Mouse (Mus musculus): ENCODE measurements around the gene Bsn. TPM values are rescaled to one million over a fixed set of nuclear protein-coding genes. Genes with fewer than 3 reads are reported as not detected.

The Bsn gene
- polyA plus RNA-seq, 1 experiment from 2014 or later = 2.7 TPM

DNA sequence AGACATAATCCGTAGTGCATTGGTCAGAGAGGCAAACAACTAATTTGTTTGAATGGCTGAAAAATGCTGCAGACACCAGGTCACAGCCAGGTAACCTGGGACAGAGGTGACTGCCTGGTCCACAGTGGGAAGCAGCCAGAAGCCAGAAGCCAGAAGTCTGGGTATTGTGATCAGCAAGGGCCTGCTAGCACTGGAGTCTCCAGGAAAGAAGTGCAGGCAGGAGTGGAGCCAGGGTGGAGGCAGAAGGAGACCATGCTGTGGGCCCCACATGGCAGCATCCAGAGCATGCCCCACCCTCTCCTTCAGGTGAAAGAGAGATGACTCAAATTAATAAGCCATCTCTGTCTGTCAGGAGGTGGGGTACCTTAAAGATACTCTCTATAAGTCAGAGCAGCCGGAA is 46.7 kb downstream of the Bsn start:
- Histone ChIP-seq H3K4me3 (ENCODE audit: low read depth, low read length) (no peak overlapping the region), H3K4me2 (replicated peaks; ENCODE audit: low read depth, low read length) (no peak overlapping the region), H3K4me1 (ENCODE audit: control insufficient read depth, insufficient read depth, low read length) (no peaks in the 10 kb centered on the region), H3K27me3 (ENCODE audit: control insufficient read depth, insufficient read depth, low read length) (no peaks in the 10 kb centered on the region), H3K9ac (replicated peaks; ENCODE audit: low read depth, low read length) (no peak overlapping the region), H3K36me3 (ENCODE audit: control insufficient read depth, insufficient read depth, low read length) (no peaks in the 10 kb centered on the region), H3K27ac (ENCODE audit: low read length) (no peak overlapping the region), H3K9me3 (ENCODE audit: control insufficient read depth, low read depth, low read length) (no peaks in the 10 kb centered on the region)
- WGBS = 82% methylated on average over 2 of the region's 2 CpGs
- ATAC-seq (ENCODE audit: insufficient number of reproducible peaks, insufficient read depth, low FRiP score, low read depth) = no peak

- Histone ChIP-seq H3K27me3 (ENCODE audit: control insufficient read depth, insufficient read depth, low read length) (no peaks in the 10 kb centered on the region), H3K27ac (ENCODE audit: low read length) (no peak overlapping the region), H3K4me3 (ENCODE audit: low read depth, low read length) (no peak overlapping the region), H3K9ac (replicated peaks; ENCODE audit: low read depth, low read length) (no peak overlapping the region), H3K4me2 (replicated peaks; ENCODE audit: low read depth, low read length) (no peak overlapping the region), H3K4me1 (ENCODE audit: control insufficient read depth, insufficient read depth, low read length) (peaks cover 6% of the 10 kb centered on the region; the same call in 1 of the 2 replicates), H3K36me3 (ENCODE audit: control insufficient read depth, insufficient read depth, low read length) (no peaks in the 10 kb centered on the region), H3K9me3 (ENCODE audit: control insufficient read depth, low read depth, low read length) (no peaks in the 10 kb centered on the region)
- ATAC-seq (ENCODE audit: insufficient number of reproducible peaks, insufficient read depth, low FRiP score, low read depth) = no peak
- 79% methylated on average over 10 of the region's 10 CpGs for WGBS
Observed at GRCm38 (mm10) chr9:108141387-108141786, 48.8 kb downstream of the Bsn start.

DNA sequence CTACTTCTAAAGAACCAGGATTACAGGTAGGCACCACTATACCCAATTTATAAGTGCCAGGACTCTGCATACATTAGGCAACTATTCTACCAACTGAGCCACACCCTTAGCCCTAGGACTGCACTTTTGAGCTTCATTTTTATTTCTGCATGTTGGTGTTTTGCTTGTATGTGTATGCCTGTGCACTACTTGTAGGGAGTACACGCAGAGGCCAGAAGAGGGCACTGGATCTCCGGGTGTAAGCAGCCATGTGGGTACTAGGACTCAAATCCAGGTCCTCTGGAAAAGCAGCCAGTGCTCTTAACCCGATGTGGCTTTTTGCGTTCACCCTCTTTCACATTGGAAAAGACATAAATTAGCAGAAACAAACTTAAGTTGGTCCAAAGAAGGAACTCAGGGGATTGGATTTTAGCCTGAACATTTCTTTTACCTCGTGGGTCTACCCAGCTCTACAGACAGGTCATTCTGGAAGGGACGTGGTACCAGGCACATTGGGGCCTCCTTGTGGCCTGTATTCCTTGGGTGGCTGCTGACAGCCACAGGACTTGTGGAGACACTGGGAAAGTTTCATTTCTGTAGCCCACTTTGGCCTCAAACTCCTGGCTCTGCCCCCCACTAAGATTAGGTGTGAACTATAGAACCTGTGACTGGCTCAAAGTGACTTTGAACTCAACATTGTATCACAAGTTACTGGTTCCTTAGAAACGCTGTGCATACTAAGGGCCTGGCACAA is 50.1 kb downstream of the Bsn start:
- Histone ChIP-seq H3K9me3 (ENCODE audit: control insufficient read depth, low read depth, low read length) (no peaks in the 10 kb centered on the region), H3K36me3 (ENCODE audit: control insufficient read depth, insufficient read depth, low read length) (no peaks in the 10 kb centered on the region), H3K4me1 (ENCODE audit: control insufficient read depth, insufficient read depth, low read length) (peaks cover 6% of the 10 kb centered on the region; the same call in 1 of the 2 replicates), H3K27me3 (ENCODE audit: control insufficient read depth, insufficient read depth, low read length) (no peaks in the 10 kb centered on the region), H3K9ac (replicated peaks; ENCODE audit: low read depth, low read length) (no peak overlapping the region), H3K4me2 (replicated peaks; ENCODE audit: low read depth, low read length) (no peak overlapping the region), H3K27ac (ENCODE audit: low read length) (no peak overlapping the region), H3K4me3 (ENCODE audit: low read depth, low read length) (no peak overlapping the region)
- no peak for ATAC-seq (ENCODE audit: insufficient number of reproducible peaks, insufficient read depth, low FRiP score, low read depth)
- WGBS = 75% methylated on average over 7 of the region's 7 CpGs

GRCm38 (mm10) chr9:108139169-108139962 is 50.8 kb downstream of the Bsn start:
- WGBS = 88% methylated on average over 17 of the region's 17 CpGs
- no peak overlapping the region for H3K4me2 ChIP-seq (replicated peaks; ENCODE audit: low read depth, low read length)
- H3K27ac ChIP-seq (ENCODE audit: low read length) = no peak overlapping the region
- H3K9ac ChIP-seq (replicated peaks; ENCODE audit: low read depth, low read length) = no peak overlapping the region
- no peak overlapping the region for H3K4me3 ChIP-seq (ENCODE audit: low read depth, low read length)
- H3K4me1 ChIP-seq (ENCODE audit: control insufficient read depth, insufficient read depth, low read length) = peaks cover 6% of the 10 kb centered on the region; the same call in 1 of the 2 replicates
- H3K9me3 ChIP-seq (ENCODE audit: control insufficient read depth, low read depth, low read length) = no peaks in the 10 kb centered on the region
- H3K36me3 ChIP-seq (ENCODE audit: control insufficient read depth, insufficient read depth, low read length) = no peaks in the 10 kb centered on the region
- no peaks in the 10 kb centered on the region for H3K27me3 ChIP-seq (ENCODE audit: control insufficient read depth, insufficient read depth, low read length)
- ATAC-seq (ENCODE audit: insufficient number of reproducible peaks, insufficient read depth, low FRiP score, low read depth) = no peak

GRCm38 (mm10) chr9:108138118-108138517 is 52.1 kb downstream of the Bsn start:
- H3K27me3 ChIP-seq (ENCODE audit: control insufficient read depth, insufficient read depth, low read length) = no peaks in the 10 kb centered on the region
- WGBS = 75% methylated on average over 6 of the region's 6 CpGs

GRCm38 (mm10) chr9:108137523-108137922 is 52.7 kb downstream of the Bsn start:
- Histone ChIP-seq H3K4me3 (ENCODE audit: low read depth, low read length) (no peak overlapping the region), H3K9ac (replicated peaks; ENCODE audit: low read depth, low read length) (no peak overlapping the region), H3K27ac (ENCODE audit: low read length) (no peak overlapping the region), H3K9me3 (ENCODE audit: control insufficient read depth, low read depth, low read length) (no peaks in the 10 kb centered on the region), H3K36me3 (ENCODE audit: control insufficient read depth, insufficient read depth, low read length) (no peaks in the 10 kb centered on the region), H3K27me3 (ENCODE audit: control insufficient read depth, insufficient read depth, low read length) (no peaks in the 10 kb centered on the region), H3K4me2 (replicated peaks; ENCODE audit: low read depth, low read length) (no peak overlapping the region), H3K4me1 (ENCODE audit: control insufficient read depth, insufficient read depth, low read length) (peaks cover 6% of the 10 kb centered on the region; the same call in 1 of the 2 replicates)
- ATAC-seq (ENCODE audit: insufficient number of reproducible peaks, insufficient read depth, low FRiP score, low read depth) = no peak; the same call in 1 of the 2 replicates
- 29% methylated on average over 17 of the region's 17 CpGs for WGBS

More at GRCm38 (mm10) chr9:108138118-108138517, 52.1 kb downstream of the Bsn start:
- ATAC-seq (ENCODE audit: insufficient number of reproducible peaks, insufficient read depth, low FRiP score, low read depth) = no peak
- H3K4me2 ChIP-seq (replicated peaks; ENCODE audit: low read depth, low read length) = no peak overlapping the region
- no peak overlapping the region for H3K27ac ChIP-seq (ENCODE audit: low read length)
- H3K9ac ChIP-seq (replicated peaks; ENCODE audit: low read depth, low read length) = no peak overlapping the region
- no peak overlapping the region for H3K4me3 ChIP-seq (ENCODE audit: low read depth, low read length)
- H3K4me1 ChIP-seq (ENCODE audit: control insufficient read depth, insufficient read depth, low read length) = peaks cover 6% of the 10 kb centered on the region; the same call in 1 of the 2 replicates
- no peaks in the 10 kb centered on the region for H3K36me3 ChIP-seq (ENCODE audit: control insufficient read depth, insufficient read depth, low read length)
- no peaks in the 10 kb centered on the region for H3K9me3 ChIP-seq (ENCODE audit: control insufficient read depth, low read depth, low read length)

GRCm38 (mm10) chr9:108136930-108137462 is 53.2 kb downstream of the Bsn start:
- 78% methylated on average over 6 of the region's 6 CpGs for WGBS

DNA sequence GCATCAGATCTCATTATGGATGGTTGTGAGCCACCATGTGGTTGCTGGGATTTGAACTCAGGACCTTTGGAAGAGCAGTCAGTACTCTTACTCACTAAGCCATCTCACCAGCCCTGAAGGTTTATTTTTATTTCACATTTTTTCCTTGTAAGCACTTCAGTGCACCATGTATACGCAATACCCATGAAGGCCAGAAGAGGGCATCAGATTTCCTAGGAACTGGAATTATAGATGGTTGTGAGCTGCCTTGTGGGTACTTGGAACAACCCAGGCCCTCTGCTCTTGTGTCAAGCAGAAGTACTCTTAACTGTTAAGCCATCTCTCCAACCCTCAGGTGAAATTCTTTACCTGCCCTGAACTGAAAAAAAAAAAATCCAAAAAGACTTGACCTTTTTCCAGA is 54.0 kb downstream of the Bsn start:
- no peak for ATAC-seq (ENCODE audit: insufficient number of reproducible peaks, insufficient read depth, low FRiP score, low read depth)
- no peak overlapping the region for H3K9ac ChIP-seq (replicated peaks; ENCODE audit: low read depth, low read length)
- peaks cover 6% of the 10 kb centered on the region; the same call in 1 of the 2 replicates for H3K4me1 ChIP-seq (ENCODE audit: control insufficient read depth, insufficient read depth, low read length)
- no peak overlapping the region for H3K27ac ChIP-seq (ENCODE audit: low read length)
- no peak overlapping the region for H3K4me3 ChIP-seq (ENCODE audit: low read depth, low read length)
- WGBS = 40% methylated on average over 1 of the region's 1 CpGs
- H3K4me2 ChIP-seq (replicated peaks; ENCODE audit: low read depth, low read length) = no peak overlapping the region
- no peaks in the 10 kb centered on the region for H3K36me3 ChIP-seq (ENCODE audit: control insufficient read depth, insufficient read depth, low read length)
- no peaks in the 10 kb centered on the region for H3K27me3 ChIP-seq (ENCODE audit: control insufficient read depth, insufficient read depth, low read length)
- H3K9me3 ChIP-seq (ENCODE audit: control insufficient read depth, low read depth, low read length) = no peaks in the 10 kb centered on the region

More at GRCm38 (mm10) chr9:108136930-108137462, 53.2 kb downstream of the Bsn start:
- H3K4me2 ChIP-seq (replicated peaks; ENCODE audit: low read depth, low read length) = no peak overlapping the region
- peaks cover 6% of the 10 kb centered on the region; the same call in 1 of the 2 replicates for H3K4me1 ChIP-seq (ENCODE audit: control insufficient read depth, insufficient read depth, low read length)
- H3K9ac ChIP-seq (replicated peaks; ENCODE audit: low read depth, low read length) = no peak overlapping the region
- H3K36me3 ChIP-seq (ENCODE audit: control insufficient read depth, insufficient read depth, low read length) = no peaks in the 10 kb centered on the region
- no peak overlapping the region for H3K4me3 ChIP-seq (ENCODE audit: low read depth, low read length)
- no peak for ATAC-seq (ENCODE audit: insufficient number of reproducible peaks, insufficient read depth, low FRiP score, low read depth)
- H3K9me3 ChIP-seq (ENCODE audit: control insufficient read depth, low read depth, low read length) = no peaks in the 10 kb centered on the region
- H3K27me3 ChIP-seq (ENCODE audit: control insufficient read depth, insufficient read depth, low read length) = no peaks in the 10 kb centered on the region
- no peak overlapping the region for H3K27ac ChIP-seq (ENCODE audit: low read length)
